Mouse (Mus musculus): ENCODE results near the gene Grid1. TPM values are rescaled to one million over a fixed set of nuclear protein-coding genes. Genes with fewer than 3 reads are reported as not detected.

The Grid1 gene
- total RNA-seq, 2 experiments from 2014 or later, result 0.06 TPM; not detected in 1

DNA sequence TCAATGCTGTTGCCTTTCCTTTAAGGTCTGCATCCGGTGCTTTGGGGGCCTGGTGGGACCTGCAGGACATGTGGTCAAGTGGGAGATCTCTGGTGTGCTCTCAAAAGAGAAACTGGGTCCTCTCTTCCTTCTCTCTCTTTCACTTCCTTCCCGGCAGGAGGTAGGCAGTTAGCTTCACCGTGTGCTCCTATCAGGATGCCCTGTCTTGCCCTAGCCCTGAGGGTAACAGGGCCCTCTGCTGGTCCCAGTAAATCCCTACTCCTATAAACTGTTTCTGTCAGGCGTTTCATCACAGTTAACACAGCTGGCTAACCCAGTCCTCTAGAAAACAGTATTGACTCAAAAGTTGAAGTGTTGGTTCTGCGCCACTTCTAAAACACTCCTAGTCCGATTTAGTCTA is 9.9 kb downstream of the Grid1 start:
- no peak for DNase-seq
- intact Hi-C loops (cut with DNase I), result no loop called here

DNA sequence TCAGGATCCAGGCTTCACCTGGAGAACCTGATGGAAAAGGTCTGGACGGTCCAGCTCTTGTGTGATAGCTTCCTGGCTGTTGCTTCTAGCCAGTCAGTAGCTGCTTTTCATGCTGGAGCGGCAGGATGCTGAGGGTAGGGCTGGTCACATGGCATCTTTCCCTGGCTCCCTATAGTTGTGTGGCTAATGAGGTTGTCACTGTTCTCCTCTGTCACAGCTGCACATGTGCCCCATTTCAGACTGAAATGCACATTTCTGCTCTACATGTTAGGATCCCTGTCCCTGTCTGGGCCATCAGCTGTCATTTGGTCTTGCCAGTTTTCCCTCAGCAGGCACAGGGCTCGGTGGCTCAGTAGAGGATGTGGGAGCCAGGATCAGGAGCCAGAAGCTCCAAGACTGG is 17.2 kb downstream of the Grid1 start:
- no peak for DNase-seq
- intact Hi-C loops (cut with DNase I), result no loop called here

DNA sequence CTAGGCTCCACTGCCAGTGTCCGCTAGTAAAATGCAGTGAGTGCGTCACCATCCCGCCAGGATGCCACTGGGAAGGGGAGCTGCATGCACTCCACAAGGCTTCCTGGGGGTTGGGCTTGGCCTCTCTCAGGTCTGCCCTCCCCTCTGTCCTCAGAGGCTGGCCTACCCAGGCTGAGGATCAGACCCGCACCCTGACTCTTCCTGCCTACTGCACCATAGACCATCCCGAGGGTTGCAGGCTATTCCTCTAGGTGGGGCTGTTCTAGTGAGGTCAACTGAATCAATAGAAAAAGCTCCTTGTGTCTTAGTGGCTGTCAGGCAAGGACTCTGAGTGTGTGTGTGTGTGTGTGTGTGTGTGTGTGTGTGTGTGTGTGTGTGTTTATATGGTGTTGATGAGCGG is 19.1 kb downstream of the Grid1 start:
- no peak for DNase-seq
- intact Hi-C loops (cut with DNase I), result no loop called here

DNA sequence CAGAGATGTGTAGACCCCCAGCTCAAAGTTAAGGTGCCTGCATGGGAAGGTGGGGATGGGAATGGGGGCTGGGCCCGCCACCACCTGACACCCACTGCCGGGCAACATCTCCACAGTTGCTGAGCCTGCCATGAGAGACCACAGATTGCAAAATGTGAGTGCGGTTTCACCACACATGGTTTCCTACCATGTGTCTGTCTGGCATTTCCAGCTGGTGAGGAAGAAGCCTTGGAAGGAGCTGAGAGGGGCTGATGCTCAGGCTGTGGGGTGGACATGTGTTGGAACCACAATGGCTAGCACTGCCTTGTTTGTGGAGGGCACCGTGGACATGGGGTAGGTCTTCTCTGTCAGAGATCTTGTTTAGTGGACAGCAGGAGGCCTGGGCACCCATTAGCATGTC is 20.0 kb downstream of the Grid1 start:
- intact Hi-C loops (cut with DNase I), result no loop called here
- DNase-seq, result no peak

DNA sequence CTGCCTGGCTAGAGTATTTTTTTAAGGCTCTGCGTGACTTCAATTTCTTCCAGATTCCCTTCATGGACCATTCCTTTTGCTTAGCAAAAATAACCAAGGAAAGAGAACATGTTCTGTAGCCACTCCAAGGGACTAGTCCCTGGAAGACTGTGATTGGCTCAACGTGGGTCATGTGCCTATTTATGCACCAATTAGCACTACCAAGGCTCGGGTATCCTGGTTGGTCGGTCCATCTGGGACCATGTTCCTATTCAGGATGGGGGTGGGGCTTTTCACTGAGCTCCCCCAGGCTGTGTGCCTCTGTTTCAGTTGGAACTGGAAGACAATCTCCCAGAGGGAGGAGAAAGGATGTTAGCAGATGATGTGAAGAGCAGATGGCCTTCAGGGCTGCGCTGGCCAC is 23.7 kb downstream of the Grid1 start:
- intact Hi-C loops (cut with DNase I), result no loop called here
- no peak for DNase-seq

DNA sequence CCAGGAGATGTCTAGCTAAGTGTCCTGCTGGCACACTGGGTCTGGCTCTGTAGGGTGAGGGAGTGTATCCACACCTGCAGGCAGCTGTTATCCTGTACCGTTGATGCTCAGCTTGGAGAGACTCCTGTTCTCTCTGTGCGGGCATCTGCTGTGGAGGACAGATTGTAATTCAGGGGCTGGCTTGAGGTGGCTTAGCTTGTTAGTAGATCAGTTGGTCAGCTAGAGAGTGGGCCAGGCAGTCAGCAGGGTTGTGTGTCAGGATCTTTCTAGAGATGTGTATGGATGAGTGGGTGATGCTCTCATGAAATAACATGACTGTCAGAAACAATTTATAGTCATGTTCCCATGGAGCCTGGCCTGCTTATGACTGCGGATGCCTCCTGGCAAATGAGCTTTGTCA is 24.3 kb downstream of the Grid1 start:
- DNase-seq, result no peak
- intact Hi-C loops (cut with DNase I), result no loop called here

DNA sequence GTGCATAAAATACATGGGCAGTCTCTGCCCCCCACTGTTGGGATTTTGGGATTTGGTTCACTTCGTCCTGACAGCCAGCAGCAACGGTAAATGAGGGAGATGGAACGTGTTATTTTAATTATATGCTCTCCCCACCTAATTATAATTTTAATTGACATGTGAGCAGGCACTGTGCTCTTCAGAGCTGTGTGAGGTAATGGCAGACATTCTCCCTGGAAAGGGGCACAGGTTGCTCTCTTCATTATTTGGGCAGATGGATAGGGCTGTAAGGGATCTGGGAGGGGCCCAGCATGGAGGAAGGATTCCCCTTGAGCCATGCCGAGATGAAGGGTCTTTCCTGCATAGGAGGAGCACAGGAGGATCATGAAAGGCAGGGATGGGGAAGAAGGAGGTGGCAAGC is 26.9 kb downstream of the Grid1 start:
- no peak for DNase-seq
- intact Hi-C loops (cut with DNase I), result no loop called here

DNA sequence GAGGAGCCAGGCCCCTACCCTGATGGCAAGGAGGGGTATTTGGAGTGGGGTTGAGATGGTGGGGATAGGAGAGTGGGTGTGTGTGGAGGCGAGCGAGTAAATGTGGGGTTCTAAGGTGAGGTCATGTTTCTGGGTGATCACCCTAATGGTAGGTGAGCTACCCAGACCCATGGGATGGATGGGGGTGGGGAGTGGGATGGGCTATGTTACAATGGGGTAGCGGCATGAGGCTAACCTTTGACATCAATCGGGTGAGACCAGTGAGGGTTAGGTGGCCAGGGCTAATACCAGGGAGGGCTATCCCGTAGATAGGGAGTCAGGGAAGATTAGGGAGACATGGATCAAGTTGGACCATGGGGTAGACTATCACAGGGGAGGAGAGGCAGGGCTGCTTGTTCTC is 27.7 kb downstream of the Grid1 start:
- intact Hi-C loops (cut with DNase I), result no loop called here
- no peak for DNase-seq

DNA sequence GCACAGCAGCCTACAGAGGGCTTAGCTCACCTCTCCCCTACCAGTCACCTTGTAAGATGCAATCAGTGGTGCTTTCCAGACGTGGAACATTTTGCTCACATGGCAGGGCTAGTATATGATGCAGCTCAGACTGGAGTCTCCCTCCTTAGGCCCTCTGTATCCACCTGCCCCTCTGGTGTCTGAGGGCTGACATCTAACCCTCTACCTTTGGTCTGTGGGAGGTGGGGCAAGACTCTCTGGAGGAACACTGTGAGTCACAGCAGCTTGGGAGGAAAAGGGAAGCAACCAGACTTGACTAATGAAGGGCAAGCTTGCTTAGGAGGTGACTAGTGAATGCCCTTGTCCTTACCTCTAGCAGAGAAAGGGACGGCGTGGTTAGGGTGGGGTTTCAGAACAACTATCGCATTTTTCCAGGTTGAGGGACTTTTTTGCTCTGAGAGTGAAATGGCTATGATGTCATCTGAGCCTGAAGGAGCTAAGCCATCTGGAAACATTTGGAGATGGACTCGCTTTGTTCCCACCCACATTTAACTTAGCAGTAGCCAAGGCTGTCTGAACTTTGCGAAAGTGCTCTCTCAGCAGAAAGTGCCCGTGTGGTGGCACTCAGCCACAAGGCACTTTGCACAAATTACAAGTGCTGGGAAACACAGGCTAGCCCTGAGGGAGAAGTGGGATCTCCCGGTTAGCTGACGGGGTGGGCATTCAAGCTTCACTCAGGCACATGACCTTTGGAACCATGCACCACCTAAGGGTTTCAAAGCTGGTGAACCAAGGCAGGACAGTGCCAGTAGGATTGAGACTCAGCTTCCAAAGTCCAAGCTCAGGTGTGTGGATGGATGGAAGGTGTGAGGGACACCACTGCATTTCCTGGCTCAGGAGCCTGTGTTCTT is 41.2 kb downstream of the Grid1 start:
- DNase-seq, result no peak
- intact Hi-C loops (cut with DNase I), result no loop called here

DNA sequence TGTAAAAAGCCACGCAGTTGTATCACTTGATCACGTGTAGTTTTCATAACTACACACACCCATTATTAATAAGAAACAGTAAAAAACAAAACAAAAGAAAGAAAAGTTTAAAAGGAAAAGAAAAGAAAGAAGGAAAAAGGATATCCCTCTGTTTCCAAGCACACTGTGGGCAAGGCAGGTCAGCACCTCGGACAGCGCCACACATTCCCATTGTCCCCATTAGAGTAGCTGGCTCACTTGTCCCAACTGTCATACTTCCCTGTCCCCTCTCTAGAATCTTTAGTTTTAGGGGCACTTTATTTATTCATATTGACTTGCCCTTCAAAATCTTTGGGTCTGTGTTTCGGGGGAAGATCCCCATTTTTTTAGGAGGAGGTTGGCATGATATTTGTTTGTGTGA is 47.4 kb downstream of the Grid1 start:
- intact Hi-C loops (cut with DNase I), result no loop called here
- DNase-seq, result peak; percentile 13 to 46

DNA sequence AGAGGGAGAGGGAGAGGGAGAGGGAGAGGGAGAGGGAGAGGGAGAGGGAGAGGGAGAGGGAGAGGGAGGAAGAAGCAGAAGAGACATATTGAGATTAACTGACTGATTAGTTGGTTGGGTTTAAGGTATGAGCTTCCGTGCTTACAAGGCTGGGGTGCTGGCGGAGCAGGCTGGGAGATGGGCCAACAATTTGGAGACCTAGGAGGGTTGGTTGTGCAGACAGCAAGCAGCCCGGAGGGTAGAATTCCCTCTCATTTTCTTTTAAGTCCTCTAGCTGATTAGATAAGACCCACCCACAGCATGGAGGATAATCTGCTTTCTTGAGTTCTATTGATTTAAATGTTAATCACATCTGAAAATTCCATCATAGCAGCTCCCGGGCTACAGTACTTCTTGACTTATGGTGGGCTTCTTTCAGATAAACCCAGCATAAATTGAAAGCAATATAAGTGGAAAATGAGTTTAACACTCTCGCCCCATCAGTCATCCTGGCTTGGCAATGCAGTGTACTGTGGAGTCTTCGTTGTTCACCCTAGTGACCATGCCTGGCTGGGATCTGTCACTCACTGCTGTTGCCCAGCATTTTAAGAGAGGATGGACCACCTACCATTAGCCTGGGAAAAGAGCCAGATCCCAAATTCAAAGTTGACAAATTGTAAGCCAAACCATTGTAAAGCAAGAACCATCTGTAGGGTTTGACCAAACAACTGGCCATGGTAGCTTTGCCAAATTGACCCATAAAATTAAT is 48.8 kb downstream of the Grid1 start:
- DNase-seq, result no peak
- intact Hi-C loops (cut with DNase I), result no loop called here

DNA sequence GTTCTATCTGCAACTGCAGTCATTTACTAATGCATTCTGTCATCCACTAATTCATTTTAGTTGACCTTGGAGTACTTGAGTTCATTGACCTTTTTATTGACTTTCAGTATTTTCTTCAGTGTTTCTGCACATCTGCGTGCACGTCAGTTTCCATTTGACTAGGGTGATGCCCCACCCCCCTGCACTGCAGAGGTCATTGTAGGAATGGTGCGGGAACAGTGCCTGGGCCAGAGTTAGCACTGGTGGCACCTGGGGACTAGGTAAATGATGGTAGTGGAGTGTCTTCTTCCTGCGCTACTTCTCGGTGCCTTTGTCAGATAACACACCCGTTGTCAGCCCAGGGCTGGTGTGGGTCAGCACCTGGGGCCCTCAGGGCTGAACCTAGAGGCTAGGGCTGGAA is 60.1 kb downstream of the Grid1 start:
- intact Hi-C loops (cut with DNase I), result no loop called here
- DNase-seq, result no peak

DNA sequence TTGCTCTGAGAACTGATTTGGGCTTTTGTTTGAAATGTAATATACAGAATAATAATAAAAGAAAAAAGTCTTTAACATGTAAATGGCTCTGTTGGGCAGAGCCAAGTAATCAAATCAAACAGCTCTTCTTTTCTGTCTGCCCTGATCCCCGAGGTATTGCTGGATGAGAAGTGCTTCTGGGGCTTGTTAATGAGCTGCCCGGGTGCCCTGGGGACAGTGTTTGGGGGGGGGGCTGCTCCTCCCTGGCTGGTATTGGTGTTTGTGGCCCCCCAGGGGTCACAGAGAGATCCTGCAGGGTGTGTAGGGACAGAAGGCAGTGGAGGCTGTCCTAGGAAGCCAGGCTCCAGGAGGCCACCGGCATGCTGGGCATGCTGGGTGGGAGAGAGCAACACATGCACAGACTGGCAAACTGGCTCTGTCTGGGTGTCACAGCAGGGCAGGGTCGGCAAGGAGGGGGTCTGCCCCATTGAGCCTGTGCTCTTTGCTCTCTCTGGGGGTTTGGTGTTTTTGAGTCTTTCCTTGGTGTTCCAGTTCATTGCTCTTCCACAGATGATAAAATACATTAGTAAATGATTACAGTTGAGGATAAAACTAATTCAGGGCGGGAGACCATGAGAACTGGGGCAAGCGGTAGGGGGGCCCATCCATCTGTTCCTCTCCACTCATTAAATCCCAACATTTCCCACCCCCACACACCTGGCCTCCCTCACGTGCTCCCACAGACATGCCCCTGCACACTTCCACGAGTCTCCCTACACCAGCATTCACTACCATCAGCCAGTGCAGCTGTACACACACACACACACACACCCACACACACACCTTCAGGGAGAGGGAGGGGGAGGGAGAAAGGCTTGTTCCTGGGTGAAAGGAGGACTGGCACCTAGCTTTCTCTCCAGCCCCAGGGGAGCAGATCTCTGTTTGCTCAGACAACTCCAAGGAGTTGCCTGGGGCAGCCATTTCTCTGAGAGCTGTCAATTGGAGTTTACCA is 60.8 kb downstream of the Grid1 start:
- intact Hi-C loops (cut with DNase I), result no loop called here

DNA sequence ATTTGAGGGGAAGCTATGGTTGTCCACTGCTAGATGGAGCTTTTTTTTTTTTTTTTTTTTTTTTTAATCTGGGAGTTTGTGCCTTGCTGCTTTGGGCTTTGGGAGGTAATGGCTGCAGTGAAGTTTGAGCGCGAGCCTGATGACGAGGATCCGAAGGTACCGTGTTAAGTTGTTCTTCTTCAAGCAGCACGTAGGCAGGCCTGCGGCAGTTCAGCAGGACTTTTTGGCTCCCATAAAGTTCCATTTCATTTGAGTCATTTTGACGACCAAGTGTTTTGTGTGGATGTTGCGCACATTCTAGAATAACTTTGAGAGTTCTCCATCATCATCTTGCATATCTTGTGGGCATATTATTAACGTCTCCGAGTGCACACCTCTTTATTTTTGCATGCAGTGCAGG is 64.3 kb downstream of the Grid1 start:
- no peak for DNase-seq
- intact Hi-C loops (cut with DNase I), result no loop called here

More for the DNA sequence above, 60.8 kb downstream of the Grid1 start:
- no peak for DNase-seq

DNA sequence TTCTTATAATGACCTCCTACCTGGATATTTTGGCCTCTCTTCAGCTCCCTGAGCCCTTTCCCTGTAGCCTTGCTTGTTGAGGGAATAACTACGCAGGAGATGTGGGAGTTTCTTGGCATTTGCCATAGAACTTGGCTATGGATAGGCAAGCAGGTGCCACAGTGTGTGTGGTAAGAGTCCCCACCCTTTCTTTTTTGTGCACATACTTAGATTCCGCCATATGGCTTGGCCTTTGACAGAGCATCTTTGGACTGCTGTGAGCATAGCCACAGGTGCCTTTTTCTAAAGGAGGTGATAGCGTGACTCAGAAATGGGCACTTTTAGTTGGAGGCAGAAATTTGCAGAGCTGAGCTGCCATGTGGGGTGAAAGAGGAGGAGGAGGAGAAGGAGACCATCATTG is 64.7 kb downstream of the Grid1 start:
- intact Hi-C loops (cut with DNase I), result no loop called here
- no peak for DNase-seq

DNA sequence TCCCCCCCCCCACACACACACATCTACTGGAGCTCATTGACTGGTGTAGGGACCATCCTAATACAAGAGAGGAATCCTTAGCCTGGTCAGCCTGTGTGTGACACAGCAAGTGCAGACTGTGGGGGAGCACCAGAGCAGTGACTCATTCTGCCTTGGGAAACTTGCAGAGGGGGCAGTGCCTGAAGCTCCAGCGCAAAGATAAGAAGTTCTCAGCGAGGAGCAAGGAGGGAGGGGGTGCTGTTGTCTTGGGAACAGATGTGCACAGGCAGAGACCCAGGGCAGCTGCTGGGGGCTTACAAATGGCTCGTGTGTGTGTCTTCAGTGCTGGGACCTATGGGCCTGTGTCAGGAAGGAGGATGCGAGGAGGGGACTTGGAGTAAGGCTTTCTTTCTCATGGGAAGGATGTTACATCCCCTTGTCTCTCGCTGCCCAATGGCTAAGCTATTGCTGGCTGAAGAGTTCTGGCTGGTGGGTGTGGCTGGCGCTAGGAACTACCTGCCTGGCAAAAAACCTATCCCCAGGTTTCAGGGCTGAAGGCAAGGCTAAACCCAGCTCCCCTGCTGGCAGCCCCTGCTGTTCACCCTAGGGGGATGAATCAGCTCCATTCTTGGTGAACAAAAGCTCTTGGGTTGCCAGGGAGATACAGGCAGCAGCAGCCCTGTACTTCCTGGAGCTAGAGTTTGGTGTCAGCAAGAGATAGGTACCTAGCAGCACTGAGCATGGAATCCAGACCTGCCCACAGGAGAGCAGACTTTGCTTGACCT is 72.0 kb downstream of the Grid1 start:
- DNase-seq, result no peak
- intact Hi-C loops (cut with DNase I), result no loop called here

DNA sequence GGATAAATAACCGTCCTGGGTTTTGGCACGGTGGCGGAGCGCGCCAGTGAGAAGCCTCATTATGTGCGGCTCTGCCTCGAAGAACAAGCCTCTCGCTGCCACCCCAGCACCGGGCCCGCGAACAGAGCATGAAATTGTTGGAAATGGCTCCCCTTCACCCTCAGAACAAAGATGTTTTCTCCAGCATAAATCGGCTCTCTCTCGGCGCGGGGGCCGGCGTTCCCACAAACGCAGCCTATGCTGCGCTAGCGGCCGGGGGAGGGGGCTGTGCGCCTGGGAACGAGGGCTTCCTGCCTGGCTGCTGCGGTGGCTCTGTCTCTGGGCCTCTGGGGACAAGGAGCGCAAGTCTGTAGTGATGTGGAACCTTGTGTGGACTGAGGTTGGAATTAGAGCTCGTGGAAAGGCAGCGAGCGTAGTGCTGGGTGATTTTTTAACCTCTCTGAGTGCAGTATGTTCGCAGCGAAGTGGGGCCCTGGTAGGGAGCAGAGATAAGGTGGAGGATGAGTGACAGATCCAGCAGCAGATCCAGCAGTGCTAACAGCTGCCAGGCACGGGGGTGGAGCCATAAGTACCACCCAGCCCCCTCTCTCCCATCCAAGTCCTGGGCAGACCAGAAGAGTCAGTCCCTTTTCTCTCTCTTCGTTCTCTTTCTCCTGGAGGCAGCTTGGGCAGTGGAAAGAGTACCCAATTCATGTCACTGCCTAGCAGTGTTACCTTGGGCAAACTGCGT is 76.5 kb downstream of the Grid1 start:
- no peak for DNase-seq
- intact Hi-C loops (cut with DNase I), result no loop called here

DNA sequence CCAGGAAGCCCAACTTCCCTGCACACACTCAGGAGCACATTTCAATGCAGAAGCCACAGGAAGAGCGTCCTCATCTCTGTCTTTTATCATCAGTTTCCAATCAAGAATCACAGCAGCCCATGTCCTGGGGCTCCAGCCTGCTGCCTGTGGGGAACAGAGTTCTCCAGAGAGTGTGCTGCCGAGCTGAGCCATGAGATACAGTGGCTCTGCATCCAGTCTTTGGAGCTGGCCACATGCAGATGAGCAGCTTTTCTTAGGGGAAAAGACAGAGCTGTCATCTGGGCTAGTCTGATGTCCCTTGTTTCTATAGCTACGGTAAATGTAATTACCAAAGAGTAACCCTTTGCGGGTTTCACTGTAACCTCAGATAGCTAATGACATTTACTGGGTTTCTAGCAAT is 83.9 kb downstream of the Grid1 start:
- intact Hi-C loops (cut with DNase I), result no loop called here
- no peak for DNase-seq

DNA sequence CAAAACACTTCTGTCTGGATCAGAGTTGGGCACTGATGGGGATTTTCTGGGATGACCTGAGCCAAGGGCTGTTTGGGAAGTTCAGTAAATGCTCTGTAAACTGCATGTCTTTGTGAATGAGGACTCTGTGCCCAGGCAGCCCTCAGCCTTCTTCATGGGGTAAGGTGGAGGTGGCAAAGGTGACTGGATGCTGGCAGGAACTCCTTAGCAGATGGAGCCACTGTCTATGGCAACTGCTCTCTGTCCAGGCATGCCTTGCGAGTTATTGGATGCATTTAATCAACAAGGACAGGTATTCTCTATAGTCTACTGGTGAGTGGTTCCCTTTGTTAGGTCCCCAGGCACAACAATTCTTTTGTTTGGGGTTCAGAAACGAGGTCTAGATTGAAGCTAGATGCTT is 85.8 kb downstream of the Grid1 start:
- no peak for DNase-seq
- intact Hi-C loops (cut with DNase I), result no loop called here

DNA sequence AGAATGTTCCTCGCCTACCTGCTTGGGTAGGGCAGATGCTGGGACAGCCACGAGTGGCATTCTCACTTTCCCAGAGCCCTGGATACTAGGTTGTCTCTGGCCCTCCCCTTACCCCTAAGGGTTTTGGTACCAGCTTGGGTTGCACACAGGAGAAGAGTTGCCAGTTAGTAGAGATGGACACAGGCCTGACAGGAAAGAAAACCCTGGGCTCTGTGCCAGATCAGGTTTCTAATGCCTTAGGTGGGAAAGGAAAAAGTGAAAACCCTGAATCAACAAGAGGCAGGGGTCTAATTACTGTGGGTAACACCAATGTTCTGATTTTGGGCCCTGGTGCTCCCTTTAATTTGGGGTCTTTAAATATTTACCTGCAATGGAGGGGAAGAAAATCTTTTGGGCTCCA is 88.5 kb downstream of the Grid1 start:
- intact Hi-C loops (cut with DNase I), result no loop called here
- DNase-seq, result no peak

Measured in heart, postnatal 36 days (tissue).